Mouse (Mus musculus): ENCODE measurements around the gene Cept1.
"Not testable (repeated sequence)": the region's sequence is repeated elsewhere in the genome, so short reads cannot be mapped to it uniquely, and the experiment has no call there.

Gene Cept1

DNA sequence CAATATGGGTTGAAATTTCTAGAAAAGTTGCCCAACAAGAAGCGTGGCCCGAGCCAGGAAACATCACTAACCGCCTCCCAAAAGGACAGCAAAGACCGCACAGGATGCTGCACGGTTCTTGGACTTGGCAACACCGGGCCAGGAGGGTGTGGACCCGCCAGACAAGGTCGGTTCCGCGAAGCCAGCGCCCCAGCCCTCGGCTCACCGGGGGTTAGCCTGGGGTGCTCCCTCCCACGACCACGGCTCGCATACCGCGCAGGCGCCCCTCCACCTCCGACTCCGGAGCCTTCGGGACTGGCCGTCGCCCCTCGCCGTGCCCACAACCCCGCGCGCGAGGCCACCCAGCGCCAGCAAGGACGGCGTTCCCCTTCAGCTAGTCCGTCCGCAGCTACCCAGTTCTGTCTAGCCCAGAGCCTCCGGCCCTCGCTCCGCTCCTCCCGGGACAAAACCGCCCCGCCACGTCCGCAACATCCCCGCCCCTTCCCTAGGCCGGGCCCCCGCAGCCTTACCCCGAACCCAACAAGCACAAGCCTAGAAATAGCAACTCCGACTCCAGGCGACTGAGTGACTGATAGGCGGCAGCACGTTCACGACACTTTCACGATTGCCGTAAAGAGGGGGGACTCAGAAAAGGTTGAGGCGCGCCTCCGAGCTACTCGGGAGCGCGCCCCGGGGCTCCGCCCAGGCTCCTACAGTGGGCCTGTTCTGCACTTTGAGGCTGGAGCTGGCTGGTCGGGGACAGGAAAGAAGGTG lies at the start of gene Cept1, which contains the start of gene Dram2:
Gene Cept1, minus strand, starts transcription at position 632 of the 753 bp plus-strand sequence.
Gene Dram2, plus strand, starts transcription at position 628 of the 753 bp plus-strand sequence.
- Histone ChIP-seq H3K4me1 (replicated peaks; ENCODE audit: low read depth, low read length) (peaks cover 32% of the 10 kb centered on the region), H3K9me3 (ENCODE audit: low read length) (no peaks in the 10 kb centered on the region), H3K27me3 (ENCODE audit: insufficient read depth, low read length) (no peaks in the 10 kb centered on the region), H3K4me3 (replicated peaks; ENCODE audit: low read length) (peak within 1 kb of the TSS; percentile 93), H3K36me3 (ENCODE audit: insufficient read depth, low read length) (peaks cover 5% of the 10 kb centered on the region)
- TF ChIP-seq NANOG (IDR thresholded peaks at IDR 0.05; ENCODE audit: borderline replicate concordance, low read length), result no peak
- no peak for TF ChIP-seq POU5F1 (IDR thresholded peaks at IDR 0.05; ENCODE audit: borderline replicate concordance, low read length)
- TF ChIP-seq CTCF (conservative IDR thresholded peaks at IDR 0.05; ENCODE audit: low read length), result no peak

DNA sequence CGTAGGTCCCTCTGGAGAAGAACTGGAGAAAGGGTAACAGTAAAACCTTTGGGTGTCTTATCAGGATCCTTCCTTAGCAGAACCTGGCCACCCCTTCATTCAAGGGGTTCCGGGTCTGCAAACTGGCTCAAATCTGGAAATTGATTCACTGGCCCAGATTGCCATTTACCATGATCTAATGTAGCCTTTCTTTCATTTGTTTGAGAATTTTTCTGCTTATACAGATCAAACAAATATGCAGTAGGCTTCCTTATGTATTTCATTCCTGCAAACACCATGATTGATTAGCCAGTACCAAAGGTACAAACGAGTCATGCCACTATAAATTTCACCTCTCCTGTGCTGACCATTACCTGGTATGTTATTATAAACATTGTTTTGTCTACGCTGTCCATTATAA lies 46.0 kb upstream of the Cept1 start:
- not testable (repeated sequence) for H3K9me3 ChIP-seq (ENCODE audit: low read length); H3K36me3 ChIP-seq (ENCODE audit: insufficient read depth, low read length); H3K4me1 ChIP-seq (replicated peaks; ENCODE audit: low read depth, low read length); H3K4me3 ChIP-seq (replicated peaks; ENCODE audit: low read length); H3K27me3 ChIP-seq (ENCODE audit: insufficient read depth, low read length)

DNA sequence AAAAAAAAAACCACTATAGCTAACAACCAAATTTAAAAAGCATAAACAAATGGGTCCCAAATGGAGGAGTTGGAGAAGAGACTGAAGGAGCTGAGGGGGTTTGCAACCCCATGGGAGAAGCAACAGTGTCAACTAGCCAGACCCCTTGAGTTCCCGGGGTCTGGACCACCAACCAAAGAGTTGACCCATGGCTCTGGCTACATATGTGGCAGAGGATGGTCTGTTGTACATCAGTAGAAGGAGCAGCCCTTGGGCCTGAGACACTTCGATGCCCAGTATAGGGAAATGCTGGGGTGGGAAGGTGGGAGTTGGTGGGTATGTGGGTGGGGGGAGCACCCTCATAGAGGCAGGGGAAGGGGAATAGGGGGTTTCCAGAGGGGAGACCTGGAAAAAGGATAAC lies 31.7 kb upstream of the Cept1 start:
- no peaks in the 10 kb centered on the region for H3K9me3 ChIP-seq (ENCODE audit: low read length)
- H3K4me3 ChIP-seq (replicated peaks; ENCODE audit: low read length), result no peak overlapping the region
- H3K4me1 ChIP-seq (replicated peaks; ENCODE audit: low read depth, low read length), result no peaks in the 10 kb centered on the region
- H3K27me3 ChIP-seq (ENCODE audit: insufficient read depth, low read length), result no peaks in the 10 kb centered on the region
- TF ChIP-seq CTCF (conservative IDR thresholded peaks at IDR 0.05; ENCODE audit: low read length) (no peak), NANOG (IDR thresholded peaks at IDR 0.05; ENCODE audit: borderline replicate concordance, low read length) (no peak), POU5F1 (IDR thresholded peaks at IDR 0.05; ENCODE audit: borderline replicate concordance, low read length) (no peak)
- H3K36me3 ChIP-seq (ENCODE audit: insufficient read depth, low read length), result no peaks in the 10 kb centered on the region

DNA sequence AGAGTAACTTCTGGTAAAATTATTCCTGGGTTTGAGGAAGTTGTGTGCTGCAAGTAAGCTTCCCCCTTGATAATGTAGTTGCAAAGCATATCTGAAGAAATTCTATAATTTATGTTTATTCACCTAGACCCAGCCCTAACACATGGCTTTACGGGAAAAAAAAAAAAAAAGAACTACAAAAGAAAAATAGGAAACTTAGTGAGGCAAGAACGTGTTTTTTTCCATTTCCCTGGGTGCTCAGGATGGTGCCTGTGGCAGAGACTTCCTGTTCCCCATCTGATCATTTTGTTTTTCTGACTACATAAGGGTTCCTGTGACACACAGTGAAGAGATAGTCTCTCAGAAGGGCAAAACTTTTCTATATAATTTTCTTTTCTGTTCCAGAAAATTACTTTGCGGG lies 25.6 kb upstream of the Cept1 start:
- H3K4me1 ChIP-seq (replicated peaks; ENCODE audit: low read depth, low read length), result no peaks in the 10 kb centered on the region
- H3K27me3 ChIP-seq (ENCODE audit: insufficient read depth, low read length), result no peaks in the 10 kb centered on the region
- peaks cover 5% of the 10 kb centered on the region; the same call in 1 of the 2 replicates for H3K36me3 ChIP-seq (ENCODE audit: insufficient read depth, low read length)
- no peaks in the 10 kb centered on the region for H3K9me3 ChIP-seq (ENCODE audit: low read length)
- no peak for TF ChIP-seq POU5F1 (IDR thresholded peaks at IDR 0.05; ENCODE audit: borderline replicate concordance, low read length)
- H3K4me3 ChIP-seq (replicated peaks; ENCODE audit: low read length), result no peak overlapping the region

DNA sequence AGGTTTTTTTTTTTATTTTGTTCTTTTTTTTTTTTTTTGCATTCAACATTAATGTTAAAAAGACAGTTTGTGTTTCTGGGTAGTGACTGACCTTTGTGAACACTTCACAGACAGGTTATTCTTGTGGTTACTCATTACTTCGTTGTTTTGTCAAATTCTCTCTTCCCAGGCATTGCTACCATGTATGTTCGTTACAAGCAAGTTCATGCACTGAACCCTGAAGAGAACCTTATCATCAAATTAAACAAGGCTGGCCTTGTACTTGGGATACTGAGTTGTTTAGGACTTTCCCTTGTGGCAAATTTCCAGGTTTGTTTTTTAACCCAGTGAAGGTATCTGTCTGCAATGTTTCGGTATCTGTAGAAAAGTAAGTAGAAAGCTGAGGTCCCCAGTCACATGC lies 18.3 kb upstream of the Cept1 start:
- H3K27me3 ChIP-seq (ENCODE audit: insufficient read depth, low read length), result no peaks in the 10 kb centered on the region
- peaks cover 5% of the 10 kb centered on the region; the same call in 1 of the 2 replicates for H3K36me3 ChIP-seq (ENCODE audit: insufficient read depth, low read length)
- H3K9me3 ChIP-seq (ENCODE audit: low read length), result no peaks in the 10 kb centered on the region
- H3K4me3 ChIP-seq (replicated peaks; ENCODE audit: low read length), result no peak overlapping the region
- H3K4me1 ChIP-seq (replicated peaks; ENCODE audit: low read depth, low read length), result no peaks in the 10 kb centered on the region
- TF ChIP-seq NANOG (IDR thresholded peaks at IDR 0.05; ENCODE audit: borderline replicate concordance, low read length), result no peak
- TF ChIP-seq CTCF (conservative IDR thresholded peaks at IDR 0.05; ENCODE audit: low read length), result no peak
- no peak for TF ChIP-seq POU5F1 (IDR thresholded peaks at IDR 0.05; ENCODE audit: borderline replicate concordance, low read length)

DNA sequence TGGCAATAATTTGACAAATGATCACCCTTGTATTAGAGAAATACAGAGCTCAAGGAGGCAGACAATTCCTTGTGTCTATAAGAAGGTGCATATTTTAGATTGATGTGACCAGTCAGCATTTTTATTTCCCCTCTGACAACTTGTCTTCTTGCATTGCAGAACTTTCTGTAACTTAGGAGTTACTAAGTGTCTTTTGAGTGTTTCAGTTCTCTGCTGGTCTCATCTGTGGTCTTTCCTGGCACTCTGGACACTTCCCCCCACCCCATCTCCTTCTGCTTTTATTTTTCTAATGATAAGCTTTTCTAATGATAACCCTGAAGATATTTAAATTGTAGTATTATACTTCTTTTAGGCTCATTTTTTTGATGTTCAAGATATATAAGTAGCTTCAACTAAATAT lies 10.7 kb upstream of the Cept1 start:
- peaks cover 29% of the 10 kb centered on the region for H3K36me3 ChIP-seq (ENCODE audit: insufficient read depth, low read length)
- peaks cover 6% of the 10 kb centered on the region; the same call in 1 of the 2 replicates for H3K4me1 ChIP-seq (replicated peaks; ENCODE audit: low read depth, low read length)
- no peaks in the 10 kb centered on the region for H3K27me3 ChIP-seq (ENCODE audit: insufficient read depth, low read length)
- H3K4me3 ChIP-seq (replicated peaks; ENCODE audit: low read length), result no peak overlapping the region
- H3K9me3 ChIP-seq (ENCODE audit: low read length), result no peaks in the 10 kb centered on the region
- no peak for TF ChIP-seq NANOG (IDR thresholded peaks at IDR 0.05; ENCODE audit: borderline replicate concordance, low read length)
- TF ChIP-seq CTCF (conservative IDR thresholded peaks at IDR 0.05; ENCODE audit: low read length), result no peak
- TF ChIP-seq POU5F1 (IDR thresholded peaks at IDR 0.05; ENCODE audit: borderline replicate concordance, low read length), result no peak

DNA sequence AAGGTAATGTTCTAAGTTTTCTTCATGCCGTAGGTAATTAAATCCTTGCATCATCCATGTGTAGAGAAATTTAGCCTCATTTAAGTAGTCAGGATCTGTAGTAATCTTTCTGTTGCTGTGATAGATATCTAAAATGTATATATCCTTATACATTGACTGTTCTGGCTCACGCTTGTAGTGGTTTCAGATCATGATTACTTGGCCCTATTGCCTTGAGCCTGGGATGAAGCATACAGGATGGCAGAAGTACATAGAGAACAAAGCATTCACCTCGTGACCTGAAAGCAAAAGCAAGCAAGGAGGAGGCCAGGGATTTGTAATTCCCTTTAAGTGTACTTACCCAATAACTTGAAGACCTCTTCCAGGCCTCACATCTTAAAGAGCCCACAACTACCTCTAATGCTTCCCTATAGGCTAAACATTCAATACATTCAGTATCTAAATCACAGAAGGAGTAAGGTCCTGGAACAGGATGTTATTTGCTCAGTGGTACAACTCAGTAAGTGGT lies 8.2 kb upstream of the Cept1 start:
- Histone ChIP-seq H3K4me1 (replicated peaks; ENCODE audit: low read depth, low read length) (peaks cover 6% of the 10 kb centered on the region; the same call in 1 of the 2 replicates), H3K4me3 (replicated peaks; ENCODE audit: low read length) (no peak overlapping the region), H3K9me3 (ENCODE audit: low read length) (no peaks in the 10 kb centered on the region), H3K27me3 (ENCODE audit: insufficient read depth, low read length) (no peaks in the 10 kb centered on the region), H3K36me3 (ENCODE audit: insufficient read depth, low read length) (peaks cover 42% of the 10 kb centered on the region)
- TF ChIP-seq CTCF (conservative IDR thresholded peaks at IDR 0.05; ENCODE audit: low read length) (no peak), NANOG (IDR thresholded peaks at IDR 0.05; ENCODE audit: borderline replicate concordance, low read length) (no peak), POU5F1 (IDR thresholded peaks at IDR 0.05; ENCODE audit: borderline replicate concordance, low read length) (no peak)

DNA sequence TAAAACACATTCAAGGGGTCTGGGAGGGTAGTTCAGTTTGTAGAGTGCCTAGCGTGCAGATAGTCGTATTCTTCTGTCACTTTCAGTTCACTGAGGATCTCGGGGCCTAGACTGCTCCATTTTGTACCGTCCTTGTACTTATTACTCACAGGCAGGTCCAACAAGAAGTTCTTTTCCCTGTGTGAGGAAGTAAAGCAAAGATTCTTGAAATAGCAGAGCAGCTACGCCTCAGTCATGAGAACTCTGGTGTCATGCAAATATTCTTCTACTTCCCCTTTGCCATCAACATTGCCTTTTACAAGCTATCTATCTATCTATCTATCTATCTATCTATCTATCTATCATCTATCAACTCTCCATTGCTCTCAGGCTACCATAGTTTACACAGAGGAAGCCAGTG lies 5.8 kb upstream of the Cept1 start:
- no peak for TF ChIP-seq POU5F1 (IDR thresholded peaks at IDR 0.05; ENCODE audit: borderline replicate concordance, low read length)
- no peak for TF ChIP-seq CTCF (conservative IDR thresholded peaks at IDR 0.05; ENCODE audit: low read length)
- no peak for TF ChIP-seq NANOG (IDR thresholded peaks at IDR 0.05; ENCODE audit: borderline replicate concordance, low read length)
- H3K4me3 ChIP-seq (replicated peaks; ENCODE audit: low read length), result no peak overlapping the region
- peaks cover 42% of the 10 kb centered on the region for H3K36me3 ChIP-seq (ENCODE audit: insufficient read depth, low read length)
- H3K27me3 ChIP-seq (ENCODE audit: insufficient read depth, low read length), result no peaks in the 10 kb centered on the region
- peaks cover 18% of the 10 kb centered on the region for H3K4me1 ChIP-seq (replicated peaks; ENCODE audit: low read depth, low read length)
- no peaks in the 10 kb centered on the region for H3K9me3 ChIP-seq (ENCODE audit: low read length)

DNA sequence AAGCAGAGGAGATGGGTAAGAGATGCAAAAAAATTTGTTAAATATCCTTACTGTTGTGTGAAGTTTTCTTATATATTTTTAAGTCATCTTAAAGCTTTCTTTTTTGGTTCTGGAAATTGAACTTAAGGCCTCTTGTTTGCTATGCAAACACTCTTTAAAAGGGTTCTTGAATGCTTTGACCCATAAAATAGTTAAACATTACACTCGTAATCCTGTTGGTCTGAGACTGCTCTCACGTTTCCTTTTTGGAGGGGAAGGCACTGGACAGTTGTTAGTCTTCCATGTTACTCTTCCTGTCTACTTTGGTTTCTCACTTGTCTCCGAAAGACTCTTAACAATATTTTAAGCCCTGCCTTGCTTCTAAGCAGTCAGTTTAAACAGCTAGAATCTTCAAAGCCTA lies 1.4 kb upstream of the Cept1 start:
- TF ChIP-seq NANOG (IDR thresholded peaks at IDR 0.05; ENCODE audit: borderline replicate concordance, low read length) (no peak), CTCF (conservative IDR thresholded peaks at IDR 0.05; ENCODE audit: low read length) (no peak), POU5F1 (IDR thresholded peaks at IDR 0.05; ENCODE audit: borderline replicate concordance, low read length) (no peak)
- Histone ChIP-seq H3K4me3 (replicated peaks; ENCODE audit: low read length) (peak overlapping the region; percentile 93; the same call in 1 of the 2 replicates), H3K36me3 (ENCODE audit: insufficient read depth, low read length) (peaks cover 20% of the 10 kb centered on the region), H3K9me3 (ENCODE audit: low read length) (no peaks in the 10 kb centered on the region), H3K4me1 (replicated peaks; ENCODE audit: low read depth, low read length) (peaks cover 32% of the 10 kb centered on the region), H3K27me3 (ENCODE audit: insufficient read depth, low read length) (no peaks in the 10 kb centered on the region)
